Mouse (Mus musculus) B cell, adult 2 months (primary cell): Measurements from ENCODE around the gene Htra2.

Source experiments
- DNase-seq, 2 experiments: peaks; one replicate each; pipeline ENCODE4 v3.0.0; 2022

Gene Htra2

DNA sequence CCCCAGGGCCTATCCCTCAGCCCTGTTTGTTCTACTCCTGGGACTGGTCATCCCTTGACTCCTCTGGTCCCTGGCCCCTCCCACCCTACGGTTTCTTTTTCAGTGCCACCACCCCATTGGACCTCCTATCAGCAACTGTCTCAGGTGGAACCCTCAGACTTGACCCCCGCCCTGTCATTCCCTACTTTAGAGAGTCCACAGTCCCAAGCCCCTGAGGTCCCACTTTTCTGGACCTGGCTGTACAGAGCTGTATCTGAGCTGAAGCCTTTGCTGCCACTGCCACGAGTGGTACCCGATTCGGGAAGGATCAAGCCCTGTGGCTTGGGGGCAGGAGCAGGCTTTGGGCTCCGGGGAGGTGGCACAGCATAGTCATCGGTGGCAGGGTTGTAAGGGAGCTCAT, 24.0 kb downstream of the Htra2 start:
- DNase-seq: no peak

DNA sequence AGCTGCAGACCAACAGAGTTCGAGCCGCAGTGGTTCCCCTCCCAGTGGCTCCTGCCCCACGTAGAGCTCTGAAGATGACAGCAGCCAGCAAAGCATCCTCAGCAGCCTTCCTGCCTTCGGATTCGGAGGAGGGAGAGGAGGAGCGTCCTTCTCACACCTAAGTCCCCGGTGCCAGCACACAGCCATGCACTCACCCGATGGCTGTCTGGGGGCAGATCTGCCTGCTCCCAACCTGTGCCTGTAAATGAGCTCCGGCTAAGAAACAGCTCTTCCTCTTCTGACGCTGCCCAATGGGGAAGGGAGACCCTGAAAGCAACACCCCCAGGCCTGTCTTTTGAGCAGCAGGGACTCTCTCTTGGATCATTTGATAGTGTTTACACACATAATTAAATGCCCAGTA, 25.3 kb downstream of the Htra2 start:
- no peak for DNase-seq

DNA sequence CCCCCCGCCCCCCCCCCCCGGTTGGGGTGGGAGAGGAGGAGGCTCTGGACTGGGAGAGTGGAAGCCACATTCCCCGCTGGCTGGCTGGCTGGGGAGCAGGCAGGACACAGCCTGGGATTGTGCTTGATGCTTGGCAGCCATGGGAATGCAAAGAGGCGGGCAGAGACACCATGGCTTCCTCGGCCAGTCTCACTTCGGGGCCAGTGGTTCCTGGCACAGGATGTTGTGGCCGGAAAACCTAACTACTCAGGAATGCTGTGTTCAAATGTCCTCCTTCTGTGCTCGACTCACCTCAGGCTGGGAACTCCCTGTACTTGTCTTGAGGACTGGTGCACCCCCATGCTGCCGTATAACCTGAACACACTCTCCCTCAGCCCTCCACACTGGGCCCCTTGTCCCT, 27.4 kb downstream of the Htra2 start:
- no peak for DNase-seq

DNA sequence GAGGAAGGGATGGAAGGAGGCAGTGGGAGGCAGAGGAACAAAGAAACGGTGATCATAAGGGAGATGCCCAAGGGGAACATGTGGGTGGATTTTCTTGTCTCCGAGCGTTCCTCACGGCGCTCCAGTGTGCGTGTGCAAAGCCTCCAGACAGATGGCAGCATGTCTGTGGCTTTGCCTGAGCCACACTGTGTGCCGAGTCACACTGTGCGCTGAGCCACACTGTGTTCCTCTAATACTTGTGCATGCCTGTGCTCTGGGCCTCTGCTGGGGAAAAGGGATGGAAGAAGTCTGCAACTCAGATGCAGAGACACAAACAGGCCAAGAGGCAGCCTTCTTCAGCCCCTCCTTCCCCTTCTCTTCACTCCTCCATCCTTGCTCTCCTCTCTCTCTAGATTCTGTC, 27.8 kb downstream of the Htra2 start:
- no peak for DNase-seq

DNA sequence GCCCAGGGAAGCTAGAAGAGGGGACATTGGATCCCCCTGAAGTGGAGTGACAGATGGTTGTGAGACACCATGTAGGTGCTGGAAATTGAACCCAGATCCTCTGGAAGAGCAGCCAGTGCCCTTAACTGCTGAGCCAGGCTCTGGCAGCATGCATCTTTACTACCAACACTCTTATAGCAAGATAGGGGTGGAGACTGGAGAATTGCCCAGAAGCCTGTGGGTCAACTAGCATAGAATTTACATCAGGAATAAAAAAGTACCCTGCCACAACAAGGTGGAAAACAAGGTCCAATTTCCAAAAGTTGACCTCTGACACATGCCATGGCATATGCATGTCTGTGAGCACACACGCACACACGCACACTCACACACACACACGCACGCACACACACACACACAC, 29.9 kb downstream of the Htra2 start:
- DNase-seq: no peak

DNA sequence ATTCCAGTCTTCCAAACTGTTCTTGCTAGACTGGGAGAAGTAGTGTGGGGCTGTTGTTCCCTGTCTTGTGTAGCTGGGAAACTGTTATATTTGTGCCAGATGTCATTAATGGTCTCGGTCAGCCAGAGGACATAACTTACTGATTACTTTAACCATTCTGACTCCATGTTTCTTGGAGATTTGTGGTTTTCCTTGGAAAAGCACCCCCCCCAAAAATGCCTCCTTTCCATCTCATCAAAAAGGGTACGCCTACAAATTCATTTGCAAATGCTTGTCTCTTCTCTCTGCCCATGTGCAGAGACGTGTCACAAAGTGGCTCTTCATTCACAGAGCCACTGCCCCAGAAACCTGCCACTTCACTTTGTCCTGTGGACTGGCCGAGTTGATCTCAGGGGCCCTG, 30.7 kb downstream of the Htra2 start:
- DNase-seq: no peak

DNA sequence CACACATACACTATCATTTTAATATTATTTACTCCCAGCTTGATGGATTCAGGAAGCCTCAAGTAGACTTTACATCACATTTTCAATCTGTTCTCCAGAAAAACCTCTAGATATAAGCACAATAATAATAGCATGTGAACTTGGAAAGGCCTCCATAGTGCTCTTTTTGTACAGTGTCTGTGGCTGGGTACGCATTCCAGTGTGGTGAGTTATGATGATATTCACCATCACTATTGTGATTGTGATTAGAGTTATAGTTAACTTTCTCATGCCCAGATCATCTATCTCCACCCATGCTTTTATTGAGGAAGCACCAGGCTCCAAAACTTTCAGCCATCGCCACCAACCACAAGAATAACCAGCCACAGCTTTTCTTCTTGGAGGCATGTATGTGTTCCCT, 31.3 kb downstream of the Htra2 start:
- no peak for DNase-seq

DNA sequence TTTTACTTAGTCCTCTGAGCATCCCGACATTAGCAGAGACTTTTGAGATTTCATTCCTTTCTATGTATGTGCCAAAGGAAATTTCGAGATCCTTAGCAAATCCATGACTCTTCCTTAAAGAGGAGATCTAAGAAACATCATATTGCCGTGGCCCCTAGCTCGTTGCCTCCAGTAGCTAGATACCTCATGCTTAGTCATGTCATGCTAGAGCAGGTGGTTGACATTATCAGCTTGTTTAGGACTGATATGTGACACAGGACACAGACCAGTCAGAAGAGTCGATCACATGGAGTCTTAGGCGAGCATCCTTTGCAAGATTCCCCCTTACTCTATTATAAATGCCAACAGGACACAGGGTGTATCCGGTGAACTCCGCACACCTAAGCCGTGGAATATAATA, 32.1 kb downstream of the Htra2 start:
- DNase-seq: no peak

DNA sequence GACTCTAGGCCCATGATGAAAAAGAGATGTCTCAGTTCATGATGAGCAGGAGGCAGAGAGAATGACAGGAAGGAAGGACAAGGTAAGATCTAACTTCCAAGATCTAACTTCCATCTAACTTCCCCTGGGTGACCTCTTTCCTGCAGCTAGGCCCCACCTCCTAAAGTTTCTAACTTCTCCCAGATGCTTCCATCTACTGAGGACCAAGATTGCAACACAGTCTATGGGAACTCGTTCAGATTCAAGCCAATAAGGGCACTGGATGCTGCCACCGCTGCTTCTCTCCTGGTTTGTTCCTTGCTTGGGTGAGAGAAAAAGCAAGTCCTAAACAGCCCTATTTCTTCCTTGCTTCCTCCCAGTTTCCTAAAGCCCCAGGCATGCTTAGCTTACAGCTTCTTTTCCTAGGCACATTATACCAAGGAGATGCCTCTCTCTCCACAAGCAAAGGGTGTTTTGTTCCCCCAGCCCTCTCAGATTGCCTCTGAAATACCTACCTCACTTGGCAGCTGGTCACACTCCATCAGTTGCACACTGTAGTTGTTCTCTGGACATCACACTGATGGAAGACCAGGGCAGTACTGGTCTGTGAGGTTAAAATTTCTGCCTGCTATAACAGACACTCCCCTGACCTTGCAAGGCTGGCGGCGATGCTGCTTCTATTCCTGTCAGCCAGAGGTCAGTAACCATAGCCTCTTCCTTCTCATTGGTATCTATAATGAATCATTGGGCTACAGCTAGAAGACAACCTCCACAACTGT, 34.1 kb downstream of the Htra2 start:
- DNase-seq: no peak

DNA sequence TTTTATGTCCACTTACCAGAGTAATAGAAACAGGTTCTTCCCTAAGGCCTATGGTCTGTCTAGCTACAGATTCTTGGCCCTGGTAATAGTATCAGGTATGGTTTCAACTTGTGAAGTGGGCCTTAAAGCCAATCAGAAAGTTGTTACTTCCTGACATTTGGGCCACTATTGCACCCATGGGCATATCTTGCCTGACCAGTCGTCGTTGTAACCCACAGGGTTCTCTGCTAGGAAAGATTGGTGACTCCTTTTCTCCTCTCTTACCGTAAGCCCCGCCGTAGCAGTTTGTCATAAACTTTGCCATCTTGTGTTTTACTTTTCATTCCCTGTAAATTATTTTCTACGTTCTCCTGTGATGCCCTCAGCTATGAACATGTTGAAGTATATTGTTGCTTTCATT, 35.0 kb downstream of the Htra2 start:
- no peak for DNase-seq

DNA sequence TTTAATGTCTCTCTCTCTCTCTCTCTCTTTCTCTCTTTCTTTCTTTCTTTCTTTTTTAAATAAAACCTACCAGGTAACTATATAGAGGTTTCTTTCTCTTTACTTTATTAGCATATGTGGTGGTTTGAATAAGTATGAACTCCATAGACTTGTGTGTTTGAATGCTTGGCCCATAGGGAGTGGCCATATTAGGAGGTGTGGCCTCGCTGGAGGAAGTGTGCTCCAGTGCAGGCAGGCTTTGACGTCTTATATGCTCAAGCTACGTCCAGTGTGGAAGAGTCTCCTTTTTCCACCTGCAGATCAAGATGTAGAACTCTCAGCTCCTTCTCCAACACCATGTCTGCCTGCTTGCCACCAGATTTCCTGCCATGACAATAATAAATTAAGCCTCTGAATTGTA, 36.0 kb downstream of the Htra2 start:
- no peak for DNase-seq

DNA sequence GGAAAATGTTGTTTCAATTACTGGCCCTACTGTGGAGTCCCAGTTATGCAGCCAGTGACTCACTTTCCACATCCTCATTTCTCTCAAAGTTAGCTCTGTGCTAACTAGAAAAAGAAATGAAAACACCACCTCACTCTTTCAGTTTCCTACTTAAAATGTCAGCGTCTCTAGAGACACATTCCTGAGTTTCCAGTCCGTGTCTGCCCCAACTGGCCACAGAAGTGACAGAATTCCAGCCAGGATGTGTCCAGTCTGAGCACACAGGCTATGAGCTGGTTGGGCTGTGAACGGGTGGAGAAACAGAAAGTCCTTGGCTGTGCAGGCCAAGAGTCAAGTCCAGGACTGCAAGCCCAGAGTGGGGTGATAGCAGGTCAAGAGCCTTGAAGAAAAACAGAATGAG, 37.9 kb downstream of the Htra2 start:
- DNase-seq: no peak

DNA sequence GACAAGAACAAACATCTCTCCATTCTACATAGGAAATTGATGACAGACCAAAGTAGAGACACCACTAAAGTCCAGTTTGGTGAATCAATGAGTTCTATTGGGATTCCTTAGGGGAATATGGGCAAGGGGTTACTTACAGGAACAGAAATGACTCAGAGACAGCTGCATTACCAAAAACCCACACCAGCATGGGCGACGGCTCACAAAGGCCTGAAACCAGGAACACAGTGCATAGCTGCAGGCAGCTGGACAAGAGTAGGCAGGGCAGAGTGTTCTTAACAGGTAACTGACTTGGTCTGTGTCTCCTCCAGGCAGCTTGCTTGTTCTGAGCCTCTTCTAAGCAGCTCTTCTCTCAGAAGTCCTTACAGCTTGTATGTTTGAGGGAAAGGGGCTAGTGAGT, 39.3 kb downstream of the Htra2 start:
- DNase-seq: no peak

DNA sequence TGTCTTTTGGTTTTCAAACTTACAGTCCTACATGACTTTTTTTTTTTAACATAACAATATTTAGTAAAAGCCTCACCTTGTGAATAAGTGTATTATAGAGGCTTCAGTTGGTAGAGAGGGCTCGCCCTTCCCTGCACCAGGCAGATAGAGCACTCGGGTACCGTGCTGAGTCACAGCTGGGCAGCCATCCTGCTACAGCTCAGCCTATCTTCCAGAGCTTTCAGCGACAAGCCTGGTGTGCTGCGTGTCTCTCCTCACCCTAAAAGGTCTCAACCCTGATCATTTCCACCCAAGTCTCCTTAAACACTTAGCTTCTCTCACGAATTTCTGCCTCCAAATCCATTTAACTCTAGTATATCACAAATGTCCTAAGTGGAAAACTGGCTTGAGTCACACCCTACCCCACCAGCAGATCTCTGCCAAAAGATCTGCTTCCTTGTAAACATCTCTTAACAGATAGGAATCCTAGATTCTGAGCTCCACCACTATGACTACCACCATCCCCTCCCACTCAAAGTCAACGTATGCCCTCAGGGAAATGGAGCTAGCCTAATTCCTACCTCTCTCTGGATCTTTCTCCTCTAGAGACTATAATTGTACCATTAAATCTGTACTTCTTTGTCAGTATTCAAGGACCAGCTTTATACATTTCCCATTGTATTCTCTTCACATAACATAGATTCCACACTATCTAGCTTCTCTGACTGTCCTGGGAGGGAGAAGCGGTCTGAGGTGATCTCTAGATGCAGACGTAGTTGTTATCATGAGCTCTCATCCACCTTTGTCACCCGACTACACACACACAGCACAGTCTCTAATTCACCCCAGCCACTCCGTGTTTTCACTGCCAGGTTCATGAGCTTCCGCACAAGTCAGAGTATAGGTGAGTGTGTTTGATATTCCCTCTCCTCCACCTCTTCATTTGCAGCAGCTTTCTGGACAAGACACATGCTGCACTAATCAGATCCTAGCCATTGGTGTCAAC, 40.3 kb downstream of the Htra2 start:
- no peak for DNase-seq

DNA sequence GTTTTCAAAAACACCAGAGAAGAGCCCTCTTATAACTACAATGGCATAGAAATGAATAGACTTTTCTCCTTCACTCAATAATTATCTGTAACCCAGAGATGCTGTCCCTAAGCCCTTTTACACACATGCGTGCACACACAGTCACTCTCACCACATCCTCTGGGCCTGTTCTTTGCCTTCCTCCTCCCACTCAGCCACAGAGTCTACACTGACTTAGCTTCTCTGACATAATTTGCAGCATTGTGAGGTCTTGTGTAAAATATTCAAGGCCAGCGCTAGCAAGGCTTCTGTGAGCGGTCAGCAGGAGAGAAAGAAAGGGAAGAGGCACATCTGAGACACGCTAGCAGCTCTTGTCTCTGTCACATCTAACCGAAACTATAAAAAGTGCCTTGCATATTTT, 41.6 kb downstream of the Htra2 start:
- peak; percentile 47 to 53 for DNase-seq

DNA sequence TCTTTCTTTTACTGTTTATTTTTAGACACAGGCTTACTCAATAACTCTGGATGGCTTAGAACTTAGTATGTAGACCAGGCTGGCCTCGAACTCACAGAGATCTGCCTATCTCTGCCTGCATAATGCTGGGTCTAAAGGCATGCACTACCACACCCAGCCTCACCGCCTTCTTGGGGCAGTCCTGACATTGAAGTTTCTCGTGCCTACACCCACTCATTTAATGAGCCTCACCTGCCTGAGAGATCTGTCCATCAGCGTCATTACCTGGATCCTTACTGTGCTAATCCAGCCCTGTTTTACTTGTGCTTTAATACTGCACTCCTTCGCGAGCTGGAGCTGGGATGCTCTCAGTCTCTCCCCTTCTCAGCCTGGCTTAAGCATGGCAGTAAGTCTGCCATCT, 43.3 kb downstream of the Htra2 start:
- no peak for DNase-seq

DNA sequence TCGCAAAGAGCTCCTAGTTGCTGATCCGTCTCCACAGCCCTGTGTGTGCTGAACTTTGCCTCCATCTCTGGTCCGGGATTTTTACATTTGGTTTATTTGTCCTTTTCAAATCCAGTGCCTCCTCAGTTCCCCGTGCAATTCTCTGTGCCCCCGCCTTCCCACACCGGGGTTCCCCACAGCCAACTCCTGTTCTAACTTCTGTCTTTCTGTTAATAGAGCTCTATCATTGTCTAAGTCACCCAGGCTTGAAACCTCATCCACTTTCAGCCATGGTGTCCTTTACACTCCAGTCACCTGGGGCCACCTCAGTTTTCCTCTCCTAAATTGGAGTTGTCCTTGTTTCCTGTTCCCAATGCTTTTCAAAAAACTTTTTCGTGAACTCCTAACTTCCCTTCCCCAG, 43.8 kb downstream of the Htra2 start:
- peak; percentile 49 to 56 for DNase-seq

DNA sequence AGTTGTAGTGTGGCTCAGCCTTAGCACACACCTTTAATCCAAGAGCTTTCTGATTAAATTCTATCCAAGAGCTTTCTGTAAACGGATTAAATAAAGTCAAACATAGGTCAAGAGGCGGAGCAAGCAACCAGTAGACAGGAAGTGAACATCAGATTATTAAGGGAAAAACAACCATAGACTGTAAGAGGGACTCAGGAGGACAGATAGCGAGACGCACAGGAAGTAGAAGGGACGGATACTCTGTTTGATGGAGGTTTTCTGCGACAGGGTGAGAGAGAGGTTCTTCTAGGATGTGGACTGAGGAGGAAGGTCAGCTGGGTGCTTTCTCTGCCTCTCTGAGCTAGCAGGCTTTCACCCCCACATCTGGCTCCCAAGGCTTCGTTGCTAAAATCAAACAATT, 45.1 kb downstream of the Htra2 start:
- no peak for DNase-seq

DNA sequence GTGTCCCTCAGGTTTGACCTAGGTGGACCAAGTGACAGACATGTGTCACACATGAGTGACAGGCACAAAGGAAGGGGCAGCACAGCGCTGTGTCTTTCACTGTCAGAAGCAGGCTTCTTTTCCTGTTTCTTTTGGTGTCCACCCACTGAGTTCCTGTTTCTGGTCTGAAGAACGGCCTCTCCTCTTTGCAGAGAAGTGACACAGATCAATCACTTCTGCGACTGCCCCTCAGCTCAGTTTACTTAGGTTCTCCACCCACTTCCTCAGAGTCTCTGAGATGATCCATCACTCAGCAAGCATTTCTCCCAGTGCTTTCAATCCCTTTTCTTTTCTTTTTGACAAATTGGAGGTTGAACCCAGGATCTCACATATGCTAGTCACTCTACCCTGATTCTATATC, 46.4 kb downstream of the Htra2 start:
- DNase-seq: no peak

DNA sequence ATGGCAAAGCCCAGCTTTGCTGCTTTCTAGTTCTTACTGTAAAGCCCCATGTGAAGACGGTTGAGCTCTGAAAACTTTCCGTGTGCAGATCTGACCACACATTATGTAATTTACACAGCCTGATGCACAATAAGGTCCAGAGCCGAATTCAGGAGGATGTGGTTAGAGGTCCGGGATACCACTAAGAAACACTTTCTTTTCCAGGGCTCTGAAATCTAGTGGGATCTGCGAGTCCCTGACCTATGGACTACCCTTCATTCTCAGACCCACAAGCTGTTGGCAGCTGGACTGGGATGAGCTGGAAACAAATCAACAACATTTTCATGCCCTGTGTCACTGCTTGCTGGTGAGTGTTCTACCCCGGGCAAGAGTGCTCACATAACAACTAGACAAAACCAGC, 49.0 kb downstream of the Htra2 start:
- no peak for DNase-seq

DNA sequence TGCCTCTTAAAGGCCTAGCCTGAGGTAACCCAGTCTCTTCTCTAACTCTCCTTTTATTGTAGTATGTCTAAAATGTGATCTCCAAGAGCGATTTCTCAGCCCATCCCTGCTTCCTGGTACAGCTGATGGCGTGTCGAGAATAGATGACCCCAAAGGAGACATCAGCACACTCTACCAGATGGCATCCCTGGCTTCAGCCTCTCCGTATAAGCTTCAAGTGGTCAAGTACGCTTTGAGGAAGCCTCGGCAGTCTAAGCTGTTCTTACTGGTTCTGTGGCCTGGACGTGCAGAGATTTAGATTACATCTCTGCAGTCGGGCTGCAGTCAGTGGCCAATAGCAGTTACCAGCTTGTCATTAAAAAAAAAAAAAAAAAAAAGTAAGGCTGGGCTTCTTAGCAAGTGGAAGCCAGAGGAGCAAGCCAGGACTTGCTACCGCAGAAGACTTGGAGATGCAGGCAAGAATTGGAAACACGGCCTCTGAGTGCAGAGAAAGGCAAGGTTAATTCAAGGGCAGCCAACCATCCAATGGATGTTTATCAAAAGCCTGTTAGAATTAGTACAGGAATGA, 49.5 kb downstream of the Htra2 start:
- DNase-seq: no peak

DNA sequence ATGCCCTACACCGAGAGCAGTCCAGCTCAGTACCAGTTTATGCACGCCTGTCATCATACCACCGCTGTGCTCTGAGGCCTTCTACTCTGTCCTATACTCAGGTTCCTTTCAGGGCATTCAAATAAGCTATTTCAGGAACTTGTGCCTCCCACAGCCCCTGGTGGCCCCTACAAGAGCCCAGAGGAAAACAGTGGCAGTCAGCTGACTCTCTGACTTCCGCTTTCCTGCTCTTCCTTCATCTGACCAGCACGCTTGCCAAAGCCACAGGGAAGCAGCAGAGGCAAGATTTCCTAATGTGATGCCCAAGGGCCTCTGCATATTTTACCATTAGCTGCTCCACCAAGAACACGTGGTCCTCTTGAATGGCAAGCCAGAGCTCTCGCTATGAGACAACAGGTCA, 50.2 kb downstream of the Htra2 start:
- peak; percentile 55 to 57 for DNase-seq

DNA sequence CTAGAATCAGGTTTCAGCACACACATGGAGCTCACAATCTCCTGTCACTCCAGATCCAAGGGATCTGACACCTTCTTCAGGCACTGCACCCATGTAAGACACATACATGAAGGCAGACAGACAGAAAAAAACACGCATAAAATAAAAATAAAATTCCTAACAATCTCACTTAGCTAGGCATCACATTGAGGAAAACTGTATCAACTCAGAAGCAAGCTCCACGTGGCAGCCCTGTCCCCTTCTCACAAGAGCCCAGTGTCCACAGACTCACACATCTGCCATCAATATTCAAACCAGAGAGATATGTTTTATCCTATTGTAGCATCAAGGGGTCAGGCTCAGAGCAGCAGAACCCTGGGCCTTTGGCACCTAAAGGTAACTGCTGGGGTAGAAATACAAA, 50.8 kb downstream of the Htra2 start:
- DNase-seq: no peak

DNA sequence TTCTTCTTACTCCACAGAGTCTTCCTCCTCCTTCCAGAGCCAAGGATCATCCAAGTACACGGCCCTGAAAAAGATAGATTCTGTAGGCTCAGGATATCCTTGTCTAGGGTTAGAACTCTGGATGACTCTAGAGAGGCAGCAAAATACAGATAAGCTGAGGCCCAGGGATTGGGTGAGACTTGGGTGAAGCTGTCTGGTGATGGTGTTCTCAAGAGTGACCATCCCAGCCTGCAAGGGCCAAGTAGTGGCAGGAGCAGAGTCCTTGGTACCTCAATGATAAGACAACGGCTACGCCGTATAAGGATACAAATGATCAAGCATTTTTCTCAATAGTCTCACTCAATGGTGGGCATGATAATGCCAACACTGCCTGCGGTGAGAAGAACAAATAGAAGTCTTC, 51.2 kb downstream of the Htra2 start:
- no peak for DNase-seq
